Mouse (Mus musculus): ENCODE measurements around the gene Zfhx3. TPM values are rescaled to one million over a fixed set of nuclear protein-coding genes. Genes with fewer than 3 reads are reported as not detected.

The Zfhx3 gene
- polyA plus RNA-seq, 1 experiment from 2014 or later, result 7.4 TPM

GRCm38 (mm10) chr8:108044185-108044584 is 101.7 kb downstream of the Zfhx3 start:
- H3K36me3 ChIP-seq, result no peaks in the 10 kb centered on the region
- no peaks in the 10 kb centered on the region for H3K4me1 ChIP-seq (replicated peaks)
- no peak for ATAC-seq (ENCODE audit: insufficient number of reproducible peaks, low FRiP score)
- H3K9me3 ChIP-seq (replicated peaks), result no peaks in the 10 kb centered on the region
- no peaks in the 10 kb centered on the region for H3K27me3 ChIP-seq (replicated peaks)
- no peak overlapping the region for H3K27ac ChIP-seq (ENCODE audit: poor library complexity, severe bottlenecking)
- no peak overlapping the region for H3K9ac ChIP-seq
- H3K4me3 ChIP-seq, result no peak overlapping the region
- no peak overlapping the region for H3K4me2 ChIP-seq
- 66% methylated on average over 3 of the region's 3 CpGs for WGBS

- H3K4me1 ChIP-seq (replicated peaks), result no peaks in the 10 kb centered on the region
- no peak overlapping the region for H3K4me2 ChIP-seq
- WGBS, result 68% methylated on average over 5 of the region's 5 CpGs
- H3K27ac ChIP-seq (ENCODE audit: poor library complexity, severe bottlenecking), result no peak overlapping the region
- no peak overlapping the region for H3K9ac ChIP-seq
- no peak for ATAC-seq (ENCODE audit: insufficient number of reproducible peaks, low FRiP score)
- no peaks in the 10 kb centered on the region for H3K27me3 ChIP-seq (replicated peaks)
- no peaks in the 10 kb centered on the region for H3K9me3 ChIP-seq (replicated peaks)
- H3K36me3 ChIP-seq, result no peaks in the 10 kb centered on the region
- no peak overlapping the region for H3K4me3 ChIP-seq
Measured at GRCm38 (mm10) chr8:108056241-108056640, 113.8 kb downstream of the Zfhx3 start.

GRCm38 (mm10) chr8:108061972-108062371 is 119.5 kb downstream of the Zfhx3 start:
- no peak for ATAC-seq (ENCODE audit: insufficient number of reproducible peaks, low FRiP score)
- no peaks in the 10 kb centered on the region for H3K27me3 ChIP-seq (replicated peaks)
- H3K9me3 ChIP-seq (replicated peaks), result no peaks in the 10 kb centered on the region
- H3K4me1 ChIP-seq (replicated peaks), result no peaks in the 10 kb centered on the region
- no peak overlapping the region for H3K4me2 ChIP-seq
- 79% methylated on average over 12 of the region's 12 CpGs for WGBS
- H3K36me3 ChIP-seq, result no peaks in the 10 kb centered on the region
- H3K27ac ChIP-seq (ENCODE audit: poor library complexity, severe bottlenecking), result no peak overlapping the region
- no peak overlapping the region for H3K9ac ChIP-seq
- no peak overlapping the region for H3K4me3 ChIP-seq

GRCm38 (mm10) chr8:108067111-108067510 is 124.7 kb downstream of the Zfhx3 start:
- Histone ChIP-seq H3K27me3 (replicated peaks) (no peaks in the 10 kb centered on the region), H3K4me3 (no peak overlapping the region), H3K27ac (ENCODE audit: poor library complexity, severe bottlenecking) (no peak overlapping the region), H3K4me1 (replicated peaks) (no peaks in the 10 kb centered on the region), H3K36me3 (no peaks in the 10 kb centered on the region), H3K4me2 (no peak overlapping the region), H3K9me3 (replicated peaks) (no peaks in the 10 kb centered on the region), H3K9ac (no peak overlapping the region)
- ATAC-seq (ENCODE audit: insufficient number of reproducible peaks, low FRiP score), result no peak
- WGBS, result 87% methylated on average over 6 of the region's 6 CpGs

GRCm38 (mm10) chr8:108068195-108068594 is 125.8 kb downstream of the Zfhx3 start:
- H3K9me3 ChIP-seq (replicated peaks), result no peaks in the 10 kb centered on the region
- no peak for ATAC-seq (ENCODE audit: insufficient number of reproducible peaks, low FRiP score)
- WGBS, result 43% methylated on average over 8 of the region's 8 CpGs
- no peaks in the 10 kb centered on the region for H3K36me3 ChIP-seq
- H3K4me3 ChIP-seq, result no peak overlapping the region
- no peak overlapping the region for H3K9ac ChIP-seq
- no peaks in the 10 kb centered on the region for H3K4me1 ChIP-seq (replicated peaks)
- H3K27ac ChIP-seq (ENCODE audit: poor library complexity, severe bottlenecking), result no peak overlapping the region
- no peaks in the 10 kb centered on the region for H3K27me3 ChIP-seq (replicated peaks)
- H3K4me2 ChIP-seq, result no peak overlapping the region

GRCm38 (mm10) chr8:108070438-108070837 is 128.0 kb downstream of the Zfhx3 start:
- H3K4me1 ChIP-seq (replicated peaks), result no peaks in the 10 kb centered on the region
- ATAC-seq (ENCODE audit: insufficient number of reproducible peaks, low FRiP score), result no peak
- H3K9ac ChIP-seq, result no peak overlapping the region
- no peak overlapping the region for H3K27ac ChIP-seq (ENCODE audit: poor library complexity, severe bottlenecking)
- H3K27me3 ChIP-seq (replicated peaks), result no peaks in the 10 kb centered on the region
- no peaks in the 10 kb centered on the region for H3K9me3 ChIP-seq (replicated peaks)
- no peak overlapping the region for H3K4me2 ChIP-seq
- H3K36me3 ChIP-seq, result no peaks in the 10 kb centered on the region
- WGBS, result 82% methylated on average over 4 of the region's 4 CpGs
- no peak overlapping the region for H3K4me3 ChIP-seq

- H3K4me3 ChIP-seq, result no peak overlapping the region
- H3K36me3 ChIP-seq, result no peaks in the 10 kb centered on the region
- H3K9ac ChIP-seq, result no peak overlapping the region
- 67% methylated on average over 2 of the region's 2 CpGs for WGBS
- no peak for ATAC-seq (ENCODE audit: insufficient number of reproducible peaks, low FRiP score)
- H3K4me2 ChIP-seq, result no peak overlapping the region
- no peaks in the 10 kb centered on the region for H3K27me3 ChIP-seq (replicated peaks)
- H3K4me1 ChIP-seq (replicated peaks), result no peaks in the 10 kb centered on the region
- no peak overlapping the region for H3K27ac ChIP-seq (ENCODE audit: poor library complexity, severe bottlenecking)
- no peaks in the 10 kb centered on the region for H3K9me3 ChIP-seq (replicated peaks)
Measured at GRCm38 (mm10) chr8:108072126-108072746, 129.8 kb downstream of the Zfhx3 start.

GRCm38 (mm10) chr8:108072853-108073252 is 130.4 kb downstream of the Zfhx3 start:
- no peaks in the 10 kb centered on the region for H3K27me3 ChIP-seq (replicated peaks)
- H3K9me3 ChIP-seq (replicated peaks), result no peaks in the 10 kb centered on the region
- no peak overlapping the region for H3K4me2 ChIP-seq
- WGBS, result 84% methylated on average over 5 of the region's 5 CpGs
- H3K9ac ChIP-seq, result no peak overlapping the region
- H3K4me3 ChIP-seq, result no peak overlapping the region
- no peak for ATAC-seq (ENCODE audit: insufficient number of reproducible peaks, low FRiP score)
- H3K27ac ChIP-seq (ENCODE audit: poor library complexity, severe bottlenecking), result no peak overlapping the region
- H3K36me3 ChIP-seq, result no peaks in the 10 kb centered on the region
- H3K4me1 ChIP-seq (replicated peaks), result no peaks in the 10 kb centered on the region

- H3K9ac ChIP-seq, result no peak overlapping the region
- H3K9me3 ChIP-seq (replicated peaks), result no peaks in the 10 kb centered on the region
- H3K27ac ChIP-seq (ENCODE audit: poor library complexity, severe bottlenecking), result no peak overlapping the region
- no peaks in the 10 kb centered on the region for H3K27me3 ChIP-seq (replicated peaks)
- ATAC-seq (ENCODE audit: insufficient number of reproducible peaks, low FRiP score), result no peak
- H3K4me3 ChIP-seq, result no peak overlapping the region
- no peaks in the 10 kb centered on the region for H3K36me3 ChIP-seq
- no peak overlapping the region for H3K4me2 ChIP-seq
- no peaks in the 10 kb centered on the region for H3K4me1 ChIP-seq (replicated peaks)
- 77% methylated on average over 5 of the region's 5 CpGs for WGBS
Measured at GRCm38 (mm10) chr8:108075176-108075575, 132.7 kb downstream of the Zfhx3 start.

- H3K27ac ChIP-seq (ENCODE audit: poor library complexity, severe bottlenecking), result no peak overlapping the region
- H3K4me3 ChIP-seq, result no peak overlapping the region
- no peaks in the 10 kb centered on the region for H3K36me3 ChIP-seq
- no peak for ATAC-seq (ENCODE audit: insufficient number of reproducible peaks, low FRiP score)
- no peak overlapping the region for H3K9ac ChIP-seq
- H3K4me2 ChIP-seq, result no peak overlapping the region
- WGBS, result 92% methylated on average over 4 of the region's 4 CpGs
- H3K27me3 ChIP-seq (replicated peaks), result 0 out of 2 replicates have a peak, but pooled peaks cover 4% of the 10 kb centered on the region
- peaks cover 6% of the 10 kb centered on the region; the same call in 1 of the 2 replicates for H3K4me1 ChIP-seq (replicated peaks)
- H3K9me3 ChIP-seq (replicated peaks), result no peaks in the 10 kb centered on the region
Measured at GRCm38 (mm10) chr8:108078726-108079125, 136.3 kb downstream of the Zfhx3 start.

- WGBS, result 64% methylated on average over 4 of the region's 4 CpGs
- no peak for ATAC-seq (ENCODE audit: insufficient number of reproducible peaks, low FRiP score)
- H3K27ac ChIP-seq (ENCODE audit: poor library complexity, severe bottlenecking), result no peak overlapping the region
- no peaks in the 10 kb centered on the region for H3K4me1 ChIP-seq (replicated peaks)
- H3K9me3 ChIP-seq (replicated peaks), result no peaks in the 10 kb centered on the region; the same call in 1 of the 2 replicates
- no peak overlapping the region for H3K4me3 ChIP-seq
- no peak overlapping the region for H3K4me2 ChIP-seq
- no peak overlapping the region for H3K9ac ChIP-seq
- no peaks in the 10 kb centered on the region for H3K36me3 ChIP-seq
- 0 out of 2 replicates have a peak, but pooled peaks cover 3% of the 10 kb centered on the region for H3K27me3 ChIP-seq (replicated peaks)
Measured at GRCm38 (mm10) chr8:108086913-108087312, 144.5 kb downstream of the Zfhx3 start.

GRCm38 (mm10) chr8:108089632-108090031 is 147.2 kb downstream of the Zfhx3 start:
- Histone ChIP-seq H3K4me1 (replicated peaks) (no peaks in the 10 kb centered on the region), H3K4me3 (no peak overlapping the region), H3K27ac (ENCODE audit: poor library complexity, severe bottlenecking) (no peak overlapping the region), H3K9me3 (replicated peaks) (no peaks in the 10 kb centered on the region; the same call in 1 of the 2 replicates), H3K4me2 (no peak overlapping the region), H3K27me3 (replicated peaks) (no peaks in the 10 kb centered on the region), H3K9ac (no peak overlapping the region), H3K36me3 (no peaks in the 10 kb centered on the region)
- 77% methylated on average over 5 of the region's 5 CpGs for WGBS
- no peak for ATAC-seq (ENCODE audit: insufficient number of reproducible peaks, low FRiP score)

Measured in heart, embryonic 12.5 days (tissue).